Mouse (Mus musculus) inflammation-experienced regulatory T-cells, adult 6 months (primary cell): ENCODE results near the gene Frmd5. TPM values are rescaled to one million over a fixed set of nuclear protein-coding genes. Genes with fewer than 3 reads are reported as not detected.
"Not testable (repeated sequence)": the region's sequence is repeated elsewhere in the genome, so short reads cannot be mapped to it uniquely, and the experiment has no call there.

ENCODE experiments used
- ATAC-seq: one replicate; pipeline ENCODE4 v1.8.0; 2017
- polyA plus RNA-seq, 3 experiments: library from polyadenylated mRNA; unstranded; fragments of 100-300 nt; shearing (Covaris generic); gene quantifications; one replicate each; pipeline ENCODE4 v1.2.1; 2017

The Frmd5 gene
- polyA plus RNA-seq = 1 to 10 TPM in 2 of 3 experiments, under 1 TPM in 1; 0.67 to 1.3 (median 1.2) TPM

DNA sequence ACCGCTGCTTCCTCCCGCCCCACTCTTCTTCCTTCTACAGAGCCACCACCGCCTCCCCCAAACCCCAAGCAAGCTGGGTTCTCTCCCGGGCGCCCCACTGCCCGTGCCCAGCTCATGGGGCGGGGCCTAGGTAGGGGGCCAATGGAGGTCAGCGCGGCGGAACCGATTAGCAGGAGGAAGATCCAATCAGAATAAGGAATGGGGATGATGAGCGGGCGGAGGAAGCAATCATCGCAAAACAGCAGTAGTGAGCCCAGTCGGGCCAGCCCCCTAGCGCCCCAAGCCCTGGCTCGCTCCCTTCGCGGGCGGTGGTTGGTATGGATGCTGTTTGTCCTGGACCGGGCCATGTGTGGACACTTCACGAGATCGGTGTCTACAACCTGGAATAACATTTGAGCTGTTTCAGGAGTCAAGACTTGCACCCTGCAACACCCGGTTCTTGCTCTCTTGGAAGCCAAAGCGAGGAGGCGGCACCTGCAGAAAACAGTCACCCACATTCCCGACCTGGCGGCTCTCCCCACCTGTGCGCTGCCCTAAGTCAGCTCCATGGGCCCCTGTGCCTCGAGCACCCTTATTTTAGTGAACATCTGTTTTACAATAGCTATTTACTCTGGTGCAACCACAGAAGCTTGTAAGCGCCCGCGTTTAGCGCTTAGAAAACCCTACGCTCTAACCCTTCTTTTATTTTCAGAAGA, at the start of gene Frmd5:
TSS of gene Frmd5 (minus strand) at position 129 of the 695 bp plus-strand sequence.
- peak; percentile 100 for ATAC-seq

- no peak for ATAC-seq
These were observed 47.1 kb upstream of the Frmd5 start for GRCm38 (mm10) chr2:121853974-121854373.

DNA sequence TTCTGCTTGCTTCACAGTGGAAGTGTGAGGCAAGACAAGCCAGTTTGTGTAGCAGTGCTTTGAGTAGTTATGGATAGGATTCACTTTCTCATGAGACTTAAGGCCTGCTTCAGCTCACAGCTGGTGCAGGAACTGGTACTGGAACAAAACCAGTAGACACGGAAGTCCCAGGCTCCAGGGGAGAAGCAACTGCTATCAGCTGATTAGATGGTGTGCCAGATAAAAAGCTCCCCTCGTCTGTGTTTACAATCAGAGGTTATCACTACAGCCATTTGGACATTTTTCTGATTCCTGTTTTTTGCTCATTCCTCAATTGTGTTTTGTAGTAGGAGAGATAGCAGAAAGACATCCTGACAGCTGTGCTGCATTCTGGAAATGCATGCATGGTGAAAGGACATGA, 45.2 kb upstream of the Frmd5 start:
- ATAC-seq = no peak

GRCm38 (mm10) chr2:121846050-121846449, 39.2 kb upstream of the Frmd5 start:
- no peak for ATAC-seq

DNA sequence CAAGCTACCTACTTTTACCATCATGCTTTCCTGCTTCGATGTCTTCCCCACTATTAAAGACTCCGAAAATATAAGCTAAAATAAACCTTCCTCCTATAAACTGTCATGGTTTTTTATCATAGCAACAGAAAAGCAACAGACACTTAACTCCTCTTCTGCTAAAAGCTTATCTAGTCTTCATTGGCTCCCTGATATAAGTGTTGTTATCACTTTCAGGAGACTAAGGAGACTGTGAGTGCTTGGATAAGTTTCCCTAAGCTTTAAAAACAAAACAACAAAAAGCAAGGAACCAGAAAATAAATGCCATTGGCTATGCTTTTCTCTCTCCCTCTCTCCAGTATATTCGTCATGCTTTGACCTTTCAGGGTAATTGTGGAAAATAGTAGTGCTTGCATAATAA, 35.4 kb upstream of the Frmd5 start:
- no peak for ATAC-seq

- ATAC-seq = no peak
These were observed 34.6 kb upstream of the Frmd5 start for GRCm38 (mm10) chr2:121841453-121841852.

GRCm38 (mm10) chr2:121834926-121835325, 28.0 kb upstream of the Frmd5 start:
- ATAC-seq = no peak

GRCm38 (mm10) chr2:121832484-121832894, 25.6 kb upstream of the Frmd5 start:
- no peak for ATAC-seq

- no peak for ATAC-seq
These were observed 21.5 kb upstream of the Frmd5 start for GRCm38 (mm10) chr2:121828411-121828810.

GRCm38 (mm10) chr2:121826189-121826588, 19.3 kb upstream of the Frmd5 start:
- no peak for ATAC-seq

GRCm38 (mm10) chr2:121824653-121825052, 17.8 kb upstream of the Frmd5 start:
- ATAC-seq = no peak

DNA sequence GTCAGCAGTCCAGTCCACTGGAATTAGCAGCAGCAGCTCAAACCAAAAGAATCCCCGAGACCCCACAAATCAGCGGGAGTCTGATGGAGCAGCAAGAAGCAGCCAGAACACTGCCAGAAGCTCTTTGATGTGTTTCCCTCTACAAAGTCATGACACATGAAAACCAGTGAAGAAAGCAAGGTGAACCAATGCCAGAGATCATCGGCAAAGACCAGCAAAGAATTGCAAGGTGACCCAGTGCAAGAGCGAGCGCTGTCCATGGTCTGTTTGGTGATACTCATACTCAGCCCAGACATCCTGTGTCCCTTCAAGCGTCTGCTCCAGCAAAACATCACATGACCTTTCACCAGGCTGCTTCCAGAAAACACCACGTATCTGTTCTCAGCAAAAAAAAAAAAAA, 14.9 kb upstream of the Frmd5 start:
- no peak for ATAC-seq

- not testable (repeated sequence) for ATAC-seq
These were observed 4.0 kb upstream of the Frmd5 start for GRCm38 (mm10) chr2:121810876-121811275.

- ATAC-seq = no peak
These were observed 2.2 kb upstream of the Frmd5 start for GRCm38 (mm10) chr2:121809126-121809525.

- peak; percentile 5 for ATAC-seq
These were observed 530 bp downstream of the Frmd5 start for GRCm38 (mm10) chr2:121806171-121806943.

DNA sequence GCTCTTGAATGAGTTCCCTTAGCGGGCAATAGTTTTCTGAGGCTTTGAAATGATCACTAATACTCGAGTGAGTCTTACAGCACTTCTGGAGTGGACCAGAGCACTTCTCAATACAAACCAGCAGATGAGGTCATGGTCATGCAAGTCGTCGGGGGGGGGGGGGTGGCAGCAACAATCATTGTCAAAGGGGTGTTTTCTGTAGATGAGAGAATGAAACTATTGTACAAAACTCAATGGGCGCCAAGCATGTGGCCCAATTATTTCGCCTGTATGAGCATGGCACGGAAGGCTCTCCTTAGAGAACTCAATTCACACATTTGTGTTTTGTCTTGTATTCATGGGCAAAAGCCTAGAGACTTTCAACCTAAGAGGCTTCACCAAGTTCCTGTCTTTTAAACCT, 7.8 kb downstream of the Frmd5 start:
- ATAC-seq = no peak

- ATAC-seq = no peak
These were observed 10.9 kb downstream of the Frmd5 start for GRCm38 (mm10) chr2:121795995-121796394.

DNA sequence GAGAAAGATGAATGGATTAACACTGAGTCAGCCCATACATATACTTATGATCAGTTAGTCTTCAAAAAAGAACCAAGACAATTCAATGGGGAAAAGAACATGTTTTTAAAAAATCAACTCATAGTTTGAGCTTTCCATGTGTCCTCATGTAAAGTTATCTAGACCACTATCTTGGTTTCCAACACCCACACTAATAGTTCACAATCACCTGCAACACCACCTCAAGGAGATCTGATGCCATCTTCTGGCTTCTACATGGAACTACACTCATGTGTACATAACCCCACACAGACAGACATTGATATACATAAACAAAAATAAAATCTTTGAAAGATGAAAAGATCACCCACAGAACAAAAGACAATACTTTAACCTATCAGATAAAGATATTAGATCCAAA, 17.1 kb downstream of the Frmd5 start:
- ATAC-seq = no peak

GRCm38 (mm10) chr2:121788415-121788814, 18.5 kb downstream of the Frmd5 start:
- no peak for ATAC-seq

DNA sequence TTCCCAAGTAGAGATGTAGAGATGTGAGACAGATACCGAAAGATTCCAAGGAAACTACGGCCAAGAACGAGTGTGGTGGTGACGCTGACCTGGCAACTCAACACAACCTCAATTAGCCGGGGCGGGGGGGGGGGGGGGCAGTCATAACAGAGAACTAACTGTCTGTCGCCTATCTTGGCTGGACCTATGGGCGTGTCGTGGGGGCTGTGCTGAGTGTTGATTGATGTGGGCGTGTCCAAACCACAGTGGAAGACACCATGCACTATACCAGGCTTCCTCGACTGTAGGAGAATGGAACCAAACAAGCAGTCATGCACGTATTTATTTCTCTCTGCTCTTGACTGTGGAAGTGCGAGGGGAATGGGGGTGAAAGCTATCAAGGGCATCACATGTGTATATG, 19.1 kb downstream of the Frmd5 start:
- peak; percentile 83 for ATAC-seq

DNA sequence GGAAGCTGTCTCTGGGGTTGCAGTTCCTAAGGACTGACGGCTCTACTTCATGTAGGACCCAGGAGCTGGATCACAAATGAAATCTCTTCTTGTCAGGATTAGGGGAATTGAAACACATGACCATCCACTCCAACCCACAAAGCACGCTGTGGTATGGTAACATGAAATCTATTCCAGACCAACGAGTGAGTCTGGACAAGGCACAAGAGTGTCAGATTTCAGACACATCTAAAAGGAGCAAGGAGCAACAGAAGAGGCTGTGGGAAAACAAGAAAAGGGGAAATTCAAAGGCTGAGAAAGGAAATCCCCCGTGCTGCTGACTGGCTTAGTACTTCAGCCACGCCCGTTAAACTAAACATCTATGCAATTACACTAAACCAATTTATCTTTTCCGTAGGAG, 19.6 kb downstream of the Frmd5 start:
- peak; percentile 43 for ATAC-seq

GRCm38 (mm10) chr2:121776219-121776618, 30.7 kb downstream of the Frmd5 start:
- no peak for ATAC-seq

- no peak for ATAC-seq
These were observed 42.0 kb downstream of the Frmd5 start for GRCm38 (mm10) chr2:121764851-121765250.

GRCm38 (mm10) chr2:121761861-121762260, 45.0 kb downstream of the Frmd5 start:
- ATAC-seq = no peak
